Mouse (Mus musculus): ENCODE data around the gene Itm2a. TPM values are rescaled to one million over a fixed set of nuclear protein-coding genes. Genes with fewer than 3 reads are reported as not detected.

Itm2a gene
- polyA plus RNA-seq, 1 experiment from 2014 or later, result 54.6 TPM

GRCm38 (mm10) chrX:107399087-107399486 lies 4.1 kb downstream of the Itm2a start:
- H3K9me3 ChIP-seq (ENCODE audit: low read length), result no peaks in the 10 kb centered on the region
- WGBS (ENCODE audit: insufficient replicate concordance), result 82% methylated on average over 8 of the region's 8 CpGs
- ATAC-seq, result no peak

DNA sequence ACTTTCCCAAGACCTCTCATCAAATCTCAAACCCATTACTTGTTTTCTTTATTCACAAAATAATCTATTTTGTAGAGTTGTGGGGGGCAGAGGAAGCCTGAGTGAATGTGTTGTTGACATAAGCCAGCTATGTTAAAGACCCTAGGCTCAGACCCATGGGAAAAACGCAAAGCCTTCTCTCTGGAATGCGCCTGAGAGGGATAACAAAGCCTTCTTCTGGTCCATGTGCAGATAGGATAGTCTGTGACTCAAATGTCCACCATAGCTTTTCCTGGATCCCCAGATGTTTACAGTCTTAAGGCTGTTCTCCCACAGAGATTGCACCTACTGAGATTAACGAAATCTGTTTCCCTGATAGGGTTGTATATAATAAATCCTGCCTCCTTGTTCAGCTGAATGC lies 9.9 kb downstream of the Itm2a start:
- ATAC-seq, result no peak
- Histone ChIP-seq H3K4me1 (ENCODE audit: insufficient read depth) (no peaks in the 10 kb centered on the region), H3K9ac (replicated peaks) (no peak overlapping the region), H3K4me3 (ENCODE audit: low read depth, low read length) (no peak overlapping the region), H3K27ac (ENCODE audit: low read depth) (no peak overlapping the region), H3K27me3 (ENCODE audit: insufficient read depth, low read length) (no peaks in the 10 kb centered on the region), H3K9me3 (ENCODE audit: low read length) (no peaks in the 10 kb centered on the region), H3K36me3 (replicated peaks; ENCODE audit: insufficient read depth, low read length) (no peaks in the 10 kb centered on the region), H3K4me2 (ENCODE audit: low read depth, low read length) (no peak overlapping the region)
- no peak for DNase-seq
- 48% methylated on average over 3 of the region's 3 CpGs for WGBS (ENCODE audit: insufficient replicate concordance)
- TF ChIP-seq CTCF (IDR thresholded peaks at IDR 0.05; ENCODE audit: low read depth) (no peak), EP300 (IDR thresholded peaks at IDR 0.05; ENCODE audit: low read depth) (no peak)

More at GRCm38 (mm10) chrX:107399087-107399486, 4.1 kb downstream of the Itm2a start:
- Histone ChIP-seq H3K4me2 (ENCODE audit: low read depth, low read length) (no peak overlapping the region), H3K36me3 (replicated peaks; ENCODE audit: insufficient read depth, low read length) (no peaks in the 10 kb centered on the region), H3K27ac (ENCODE audit: low read depth) (no peak overlapping the region), H3K27me3 (ENCODE audit: insufficient read depth, low read length) (no peaks in the 10 kb centered on the region), H3K4me1 (ENCODE audit: insufficient read depth) (no peaks in the 10 kb centered on the region), H3K4me3 (ENCODE audit: low read depth, low read length) (no peak overlapping the region), H3K9ac (replicated peaks) (no peak overlapping the region)
- no peak for DNase-seq
- TF ChIP-seq EP300 (IDR thresholded peaks at IDR 0.05; ENCODE audit: low read depth), result no peak
- TF ChIP-seq CTCF (IDR thresholded peaks at IDR 0.05; ENCODE audit: low read depth), result no peak

- 53% methylated on average over 1 of the region's 1 CpGs for WGBS (ENCODE audit: insufficient replicate concordance)
- no peak for ATAC-seq
- H3K9me3 ChIP-seq (ENCODE audit: low read length), result no peaks in the 10 kb centered on the region
- TF ChIP-seq CTCF (IDR thresholded peaks at IDR 0.05; ENCODE audit: low read depth) (no peak), EP300 (IDR thresholded peaks at IDR 0.05; ENCODE audit: low read depth) (no peak)
- no peak overlapping the region for H3K4me2 ChIP-seq (ENCODE audit: low read depth, low read length)
- H3K4me3 ChIP-seq (ENCODE audit: low read depth, low read length), result no peak overlapping the region
- no peaks in the 10 kb centered on the region for H3K36me3 ChIP-seq (replicated peaks; ENCODE audit: insufficient read depth, low read length)
- no peak overlapping the region for H3K9ac ChIP-seq (replicated peaks)
- no peaks in the 10 kb centered on the region for H3K4me1 ChIP-seq (ENCODE audit: insufficient read depth)
- H3K27me3 ChIP-seq (ENCODE audit: insufficient read depth, low read length), result no peaks in the 10 kb centered on the region
- no peak for DNase-seq
- no peak overlapping the region for H3K27ac ChIP-seq (ENCODE audit: low read depth)
These were observed 27.8 kb downstream of the Itm2a start for GRCm38 (mm10) chrX:107375329-107375728.

Other genes with a start within 250 kb of the Itm2a start
- gene Gpr174, start 147.5 kb downstream of the Itm2a start, polyA plus RNA-seq (2015; fragmentation: Nextera tagmentation; extraction: Ambion mirVana), result 0.09 and 0.19 TPM in 2 replicates

Measured in liver, postnatal 0 days (tissue).